Mouse (Mus musculus): Measurements from ENCODE around the gene Parp9. TPM values are rescaled to one million over a fixed set of nuclear protein-coding genes. Genes with fewer than 3 reads are reported as not detected.

Parp9 gene
- polyA plus RNA-seq (2014; fragmentation: Illumina TruSeq; extraction: RNeasy Lipid Tissue Mini Kit (QIAGEN cat#74804)): 39.7 TPM

GRCm38 (mm10) chr16:35938211-35939151 lies at the start of gene Parp9, which contains the start of gene Dtx3l:
Gene Parp9 (plus strand): TSS chr16:35938470.
Gene Dtx3l (minus strand): TSS chr16:35939151.

DNA sequence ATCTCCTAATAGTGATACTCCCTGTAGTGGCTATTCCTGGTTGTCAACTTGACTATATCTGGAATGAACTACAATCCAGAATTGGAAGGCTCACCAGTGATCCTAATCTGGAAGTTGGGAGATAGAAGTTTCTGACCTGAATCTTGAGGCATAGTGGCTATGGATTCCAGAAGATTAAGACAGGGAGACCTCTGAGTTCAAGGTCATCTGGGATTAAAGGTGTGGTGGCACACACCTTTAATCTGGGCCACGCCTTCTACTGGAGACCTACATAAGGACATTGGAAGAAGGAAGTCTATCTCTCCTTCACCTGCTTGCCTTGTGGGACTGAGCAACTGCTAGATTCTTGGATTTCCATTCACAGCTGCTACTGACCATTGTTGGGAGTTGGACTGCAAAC lies 40.2 kb downstream of the Parp9 start, which contains the start of gene Kpna1:
TSS of gene Kpna1 (plus strand) at position 301 of the 400 bp plus-strand sequence.

Other genes with a start within 250 kb of the Parp9 start
- gene Dirc2, start 169.1 kb upstream of the Parp9 start, polyA plus RNA-seq (2014; fragmentation: Illumina TruSeq; extraction: RNeasy Lipid Tissue Mini Kit (QIAGEN cat#74804)): 27.7 TPM
- gene Hspbap1, start 168.1 kb upstream of the Parp9 start, polyA plus RNA-seq (2014; fragmentation: Illumina TruSeq; extraction: RNeasy Lipid Tissue Mini Kit (QIAGEN cat#74804)): 5.9 TPM
- 24.8 TPM for gene Parp14, start 66.9 kb upstream of the Parp9 start, polyA plus RNA-seq (2014; fragmentation: Illumina TruSeq; extraction: RNeasy Lipid Tissue Mini Kit (QIAGEN cat#74804))
- gene Dtx3l, start 681 bp downstream of the Parp9 start, polyA plus RNA-seq (2014; fragmentation: Illumina TruSeq; extraction: RNeasy Lipid Tissue Mini Kit (QIAGEN cat#74804)): 29.5 TPM
- gene Kpna1, start 40.3 kb downstream of the Parp9 start, polyA plus RNA-seq (2014; fragmentation: Illumina TruSeq; extraction: RNeasy Lipid Tissue Mini Kit (QIAGEN cat#74804)): 104 TPM
- gene Wdr5b, start 102.7 kb downstream of the Parp9 start, polyA plus RNA-seq (2014; fragmentation: Illumina TruSeq; extraction: RNeasy Lipid Tissue Mini Kit (QIAGEN cat#74804)): 8.1 TPM
- gene Fam162a, start 133.1 kb downstream of the Parp9 start, polyA plus RNA-seq (2014; fragmentation: Illumina TruSeq; extraction: RNeasy Lipid Tissue Mini Kit (QIAGEN cat#74804)): 109 TPM
- 179 TPM for gene Ccdc58, start 133.2 kb downstream of the Parp9 start, polyA plus RNA-seq (2014; fragmentation: Illumina TruSeq; extraction: RNeasy Lipid Tissue Mini Kit (QIAGEN cat#74804))
- gene Csta1, start 192.8 kb downstream of the Parp9 start, polyA plus RNA-seq (2014; fragmentation: Illumina TruSeq; extraction: RNeasy Lipid Tissue Mini Kit (QIAGEN cat#74804)): not detected
- not detected for gene Stfa2l1, start 218.3 kb downstream of the Parp9 start, polyA plus RNA-seq (2014; fragmentation: Illumina TruSeq; extraction: RNeasy Lipid Tissue Mini Kit (QIAGEN cat#74804))
- gene Gm5483, start 245.7 kb downstream of the Parp9 start, polyA plus RNA-seq (2014; fragmentation: Illumina TruSeq; extraction: RNeasy Lipid Tissue Mini Kit (QIAGEN cat#74804)): not detected